Mouse (Mus musculus) MEL (cell line): ENCODE measurements around the gene Gpr146. TPM values are rescaled to one million over a fixed set of nuclear protein-coding genes. Genes with fewer than 3 reads are reported as not detected.

Source experiments
- DNase-seq: peaks from one replicate; pipeline ENCODE4 v3.0.0; 2011; ENCODE audit warnings: low read depth, low spot score
- H3K27ac ChIP-seq: 2 replicates; pipeline ENCODE4 v1.5.1; 2012; ENCODE audit warnings: low read depth, mild to moderate bottlenecking, control low read depth, low read length, moderate library complexity; ENCODE audit not compliant: control insufficient read depth
- H3K27me3 ChIP-seq, 2 experiments: fragments of 150-350 bp in 1 of 2; sonication (generic) in 1 of 2; 2 replicates each; pipeline ENCODE4 v1.6.1; 2012; ENCODE audit warnings: low read length in 2 of 2, mild to moderate bottlenecking in 2 of 2, improper control_type of control experiment in 1 of 2, moderate library complexity in 1 of 2; ENCODE audit not compliant: insufficient read depth in 2 of 2, control insufficient read depth in 1 of 2
- H3K36me3 ChIP-seq, 2 experiments: 2 replicates each; pipeline ENCODE4 v1.6.1; 2012 to 2014; ENCODE audit warnings: low read length in 2 of 2, improper control_type of control experiment in 1 of 2, inconsistent platforms in 1 of 2, mild to moderate bottlenecking in 1 of 2; ENCODE audit not compliant: insufficient read depth in 2 of 2, control insufficient read depth in 1 of 2
- H3K4me1 ChIP-seq, 2 experiments: fragments of 150-350 bp in 1 of 2; sonication (generic) in 1 of 2; 2 replicates each; pipeline ENCODE4 v1.6.1; 2012; ENCODE audit warnings: low read length in 2 of 2, improper control_type of control experiment in 1 of 2, mild to moderate bottlenecking in 1 of 2; ENCODE audit not compliant: insufficient read depth in 2 of 2, control insufficient read depth in 1 of 2
- H3K4me3 ChIP-seq, 2 experiments: fragments of 150-350 bp in 1 of 2; sonication (generic) in 1 of 2; 2 replicates each; pipeline ENCODE4 v1.5.1; 2012; ENCODE audit warnings: low read depth in 2 of 2, low read length in 2 of 2, mild to moderate bottlenecking in 2 of 2, moderate library complexity in 2 of 2, control low read depth in 1 of 2, improper control_type of control experiment in 1 of 2; ENCODE audit not compliant: control insufficient read depth in 1 of 2, insufficient read depth in 1 of 2
- H3K79me2 ChIP-seq: 2 replicates; pipeline ENCODE4 v1.6.1; 2012; ENCODE audit warnings: mild to moderate bottlenecking, low read length, moderate library complexity; ENCODE audit not compliant: control insufficient read depth, poor library complexity, insufficient read depth
- H3K9ac ChIP-seq: 2 replicates; pipeline ENCODE4 v1.6.1; 2012; ENCODE audit warnings: low read depth, mild to moderate bottlenecking, control low read depth, low read length, moderate library complexity; ENCODE audit not compliant: control insufficient read depth, poor library complexity, severe bottlenecking
- H3K9me3 ChIP-seq: fragments of 150-350 bp; sonication (generic); replicated peaks from 2 replicates; pipeline ENCODE4 v1.6.1; 2012; ENCODE audit warnings: mild to moderate bottlenecking, low read length, improper control_type of control experiment, moderate library complexity; ENCODE audit not compliant: insufficient read depth
- BHLHE40 ChIP-seq: IDR thresholded peaks from 2 replicates; pipeline ENCODE4 v1.6.1; 2012; ENCODE audit warnings: low read depth, mild to moderate bottlenecking, inconsistent platforms, low read length, improper control_type of control experiment, borderline replicate concordance
- CTCF ChIP-seq, 3 experiments: IDR thresholded peaks in 2 of 3; conservative IDR thresholded peaks in 1 of 3; 2 replicates each; pipeline ENCODE4 v1.5.1; 2011 to 2012; ENCODE audit warnings: low read length in 3 of 3, low read depth in 2 of 3, mild to moderate bottlenecking in 2 of 3, improper control_type of control experiment in 1 of 3, inconsistent platforms in 1 of 3, mixed read lengths in 1 of 3, moderate library complexity in 1 of 3; ENCODE audit not compliant: control insufficient read depth in 1 of 3, insufficient read depth in 1 of 3, poor library complexity in 1 of 3, severe bottlenecking in 1 of 3
- EP300 ChIP-seq, 2 experiments: IDR thresholded peaks; 2 replicates each; pipeline ENCODE4 v1.6.1; 2011; ENCODE audit warnings: improper control_type of control experiment in 2 of 2, low read length in 2 of 2, low read depth in 1 of 2, mild to moderate bottlenecking in 1 of 2
- ETS1 ChIP-seq: IDR thresholded peaks from 2 replicates; pipeline ENCODE4 v1.6.1; 2012; ENCODE audit warnings: low read depth, mild to moderate bottlenecking, inconsistent platforms, low read length, improper control_type of control experiment, moderate library complexity
- GABPA ChIP-seq: IDR thresholded peaks from 2 replicates; pipeline ENCODE4 v1.6.1; 2012; ENCODE audit warnings: low read depth, mild to moderate bottlenecking, inconsistent platforms, low read length, improper control_type of control experiment, moderate library complexity
- GATA1 ChIP-seq: IDR thresholded peaks from 2 replicates; pipeline ENCODE4 v1.6.1; 2011; ENCODE audit warnings: low read depth, low read length, improper control_type of control experiment
- HCFC1 ChIP-seq: IDR thresholded peaks from 2 replicates; pipeline ENCODE4 v1.6.1; 2012; ENCODE audit warnings: low read depth, mild to moderate bottlenecking, inconsistent platforms, low read length, improper control_type of control experiment, moderate library complexity
- JUND ChIP-seq: IDR thresholded peaks from 2 replicates; pipeline ENCODE4 v1.6.1; 2011; ENCODE audit warnings: low read depth, mild to moderate bottlenecking, improper control_type of control experiment, low read length
- KAT2A ChIP-seq: conservative IDR thresholded peaks from 2 replicates; pipeline ENCODE4 v1.6.1; 2012; ENCODE audit warnings: low read depth, low read length, improper control_type of control experiment, inconsistent platforms
- MAFK ChIP-seq: IDR thresholded peaks from 2 replicates; pipeline ENCODE4 v1.6.1; 2011; ENCODE audit warnings: low read depth, mild to moderate bottlenecking, low read length, improper control_type of control experiment, borderline replicate concordance
- MAX ChIP-seq: IDR thresholded peaks from 2 replicates; pipeline ENCODE4 v1.6.1; 2011; ENCODE audit warnings: low read length, improper control_type of control experiment
- MAZ ChIP-seq: IDR thresholded peaks from 2 replicates; pipeline ENCODE4 v1.6.1; 2012; ENCODE audit warnings: low read depth, mild to moderate bottlenecking, inconsistent platforms, low read length, improper control_type of control experiment
- MXI1 ChIP-seq: IDR thresholded peaks from 2 replicates; pipeline ENCODE4 v1.6.1; 2011; ENCODE audit warnings: mild to moderate bottlenecking, low read depth, low read length, improper control_type of control experiment
- MYB ChIP-seq: IDR thresholded peaks from 2 replicates; pipeline ENCODE4 v1.6.1; 2011; ENCODE audit warnings: mild to moderate bottlenecking, low read depth, low read length, improper control_type of control experiment
- MYC ChIP-seq: IDR thresholded peaks from 2 replicates; pipeline ENCODE4 v1.6.1; 2011; ENCODE audit warnings: low read depth, mild to moderate bottlenecking, low read length, improper control_type of control experiment, moderate library complexity
- POLR2A ChIP-seq, 2 experiments: IDR thresholded peaks; 2 replicates each; pipeline ENCODE4 v1.6.1; 2011 to 2012; ENCODE audit warnings: low read length in 2 of 2, mild to moderate bottlenecking in 2 of 2, control low read depth in 1 of 2, improper control_type of control experiment in 1 of 2, low read depth in 1 of 2, moderate library complexity in 1 of 2; ENCODE audit not compliant: control insufficient read depth in 1 of 2, insufficient read depth in 1 of 2, poor library complexity in 1 of 2
- POLR2AphosphoS2 ChIP-seq: IDR thresholded peaks from 2 replicates; pipeline ENCODE4 v1.6.1; 2011; ENCODE audit warnings: low read length, improper control_type of control experiment
- RAD21 ChIP-seq: IDR thresholded peaks from 2 replicates; pipeline ENCODE4 v1.6.1; 2011; ENCODE audit warnings: mild to moderate bottlenecking, low read depth, low read length, improper control_type of control experiment
- SIN3A ChIP-seq: IDR thresholded peaks from 2 replicates; pipeline ENCODE4 v1.6.1; 2012; ENCODE audit warnings: low read length, improper control_type of control experiment, inconsistent platforms
- TAL1 ChIP-seq: IDR thresholded peaks from 2 replicates; pipeline ENCODE4 v1.6.1; 2012; ENCODE audit warnings: mild to moderate bottlenecking, inconsistent platforms, low read length, moderate library complexity, mixed read lengths
- TBP ChIP-seq: IDR thresholded peaks from 2 replicates; pipeline ENCODE4 v1.8.0; 2011; ENCODE audit warnings: low read depth, low read length, improper control_type of control experiment
- TCF12 ChIP-seq: IDR thresholded peaks from 2 replicates; pipeline ENCODE4 v1.6.1; 2014; ENCODE audit warnings: low read depth, mild to moderate bottlenecking, inconsistent platforms, low read length, improper control_type of control experiment, moderate library complexity
- UBTF ChIP-seq: IDR thresholded peaks from 2 replicates; pipeline ENCODE4 v1.6.1; 2012; ENCODE audit warnings: low read depth, mild to moderate bottlenecking, inconsistent platforms, low read length, improper control_type of control experiment, moderate library complexity, borderline replicate concordance; ENCODE audit not compliant: insufficient read depth
- USF1 ChIP-seq: IDR thresholded peaks from 2 replicates; pipeline ENCODE4 v1.6.1; 2014; ENCODE audit warnings: low read depth, mild to moderate bottlenecking, inconsistent platforms, low read length, improper control_type of control experiment, moderate library complexity
- USF2 ChIP-seq, 2 experiments: IDR thresholded peaks; 2 replicates each; pipeline ENCODE4 v1.6.1; 2011 to 2012; ENCODE audit warnings: improper control_type of control experiment in 2 of 2, low read length in 2 of 2, borderline replicate concordance in 1 of 2, inconsistent platforms in 1 of 2, low read depth in 1 of 2, mild to moderate bottlenecking in 1 of 2; ENCODE audit not compliant: insufficient read depth in 1 of 2
- ZC3H11A ChIP-seq: IDR thresholded peaks from 2 replicates; pipeline ENCODE4 v1.6.1; 2012; ENCODE audit warnings: low read depth, mild to moderate bottlenecking, inconsistent platforms, low read length, improper control_type of control experiment
- ZKSCAN1 ChIP-seq: IDR thresholded peaks from 2 replicates; pipeline ENCODE4 v1.6.1; 2012; ENCODE audit warnings: low read depth, mild to moderate bottlenecking, inconsistent platforms, low read length, improper control_type of control experiment, moderate library complexity
- ZMIZ1 ChIP-seq: IDR thresholded peaks from 2 replicates; pipeline ENCODE4 v1.6.1; 2012; ENCODE audit warnings: low read depth, mild to moderate bottlenecking, inconsistent platforms, low read length, improper control_type of control experiment, moderate library complexity
- polyA plus RNA-seq, 2 experiments: library from polyadenylated mRNA; stranded (reverse) in 1 of 2; unstranded in 1 of 2; fragments of >175 nt in 1 of 2; fragments of >200 nt in 1 of 2; gene quantifications; 2 replicates each; pipeline versions ENCODE4 v1.2.1 to v1.2.4; 2012; ENCODE audit warnings: low replicate concordance in 2 of 2, low read depth in 1 of 2; ENCODE audit not compliant: insufficient read length in 2 of 2, insufficient read depth in 1 of 2, missing spikeins in 1 of 2
- total RNA-seq: library from RNA; depleted of rRNA; stranded (reverse); fragments of 300-350 nt; gene quantifications from 2 replicates; pipeline ENCODE4 v1.2.3, GENCODE M21; 2012

Gpr146 gene
- total and polyA plus RNA-seq, 3 experiments = 0.92 to 4.5 TPM; not detected in 1

DNA sequence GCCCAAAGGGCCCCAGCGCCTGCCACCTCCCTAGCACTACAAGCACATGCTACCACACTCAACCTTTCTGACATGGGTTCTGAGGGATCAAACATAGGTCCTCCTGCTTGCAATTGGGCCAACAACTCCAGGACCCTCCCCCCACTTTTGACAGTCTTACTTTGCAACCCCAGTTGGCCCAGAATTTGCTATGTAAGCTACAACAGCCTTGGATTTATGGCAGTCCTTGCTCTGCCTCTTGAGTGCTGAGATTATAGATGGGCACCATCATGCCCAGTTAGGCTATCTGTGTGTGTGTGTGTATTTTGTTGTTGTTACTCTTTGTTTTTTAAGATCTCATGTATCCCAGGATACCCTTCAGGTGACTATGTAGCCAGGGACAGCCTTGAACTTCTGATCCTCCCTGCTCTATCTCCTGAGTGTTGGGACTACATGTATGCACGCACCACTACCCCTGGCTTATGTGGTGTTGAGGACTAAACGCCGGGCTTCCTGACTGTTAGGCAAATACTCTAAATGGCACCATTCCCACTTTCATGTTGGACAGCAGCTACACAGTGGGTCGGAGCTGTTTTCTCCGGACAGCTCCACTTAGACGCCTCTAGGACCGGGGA lies 2.4 kb downstream of the Gpr146 start:
- H3K4me1 ChIP-seq = peaks cover 18 to 36% of the 10 kb centered on the region in 2 experiments
- H3K4me3 ChIP-seq = peak overlapping the region; percentile 66 to 83
- TF ChIP-seq JUND (no peak), MYB (no peak), GABPA (no peak), CTCF (IDR thresholded peaks at IDR 0.05 in 2 of 3, conservative IDR thresholded peaks at IDR 0.05 in 1 of 3; ENCODE audit: control insufficient read depth in 1 of 3, insufficient read depth in 1 of 3, low read depth in 2 of 3, low read length in 3 of 3, poor library complexity in 1 of 3, severe bottlenecking in 1 of 3) (no peak), MAFK (no peak), BHLHE40 (no peak), RAD21 (no peak), TCF12 (no peak), KAT2A (no peak), ZMIZ1 (no peak), TBP (no peak), GATA1 (no peak), ZC3H11A (no peak), MAZ (no peak), EP300 (IDR thresholded peaks at IDR 0.05; ENCODE audit: low read depth in 1 of 2, low read length in 2 of 2) (no peak), ZKSCAN1 (no peak), HCFC1 (no peak)
- no peaks in the 10 kb centered on the region for H3K27me3 ChIP-seq
- no peaks in the 10 kb centered on the region for H3K9me3 ChIP-seq
- no peak for DNase-seq
- peaks cover 0 to 30% of the 10 kb centered on the region in 2 experiments; a peak in 2 of 4 replicates for H3K36me3 ChIP-seq
- H3K79me2 ChIP-seq = peaks cover 14% of the 10 kb centered on the region
- H3K9ac ChIP-seq = peak overlapping the region; percentile 67
- peak overlapping the region; percentile 50 for H3K27ac ChIP-seq

DNA sequence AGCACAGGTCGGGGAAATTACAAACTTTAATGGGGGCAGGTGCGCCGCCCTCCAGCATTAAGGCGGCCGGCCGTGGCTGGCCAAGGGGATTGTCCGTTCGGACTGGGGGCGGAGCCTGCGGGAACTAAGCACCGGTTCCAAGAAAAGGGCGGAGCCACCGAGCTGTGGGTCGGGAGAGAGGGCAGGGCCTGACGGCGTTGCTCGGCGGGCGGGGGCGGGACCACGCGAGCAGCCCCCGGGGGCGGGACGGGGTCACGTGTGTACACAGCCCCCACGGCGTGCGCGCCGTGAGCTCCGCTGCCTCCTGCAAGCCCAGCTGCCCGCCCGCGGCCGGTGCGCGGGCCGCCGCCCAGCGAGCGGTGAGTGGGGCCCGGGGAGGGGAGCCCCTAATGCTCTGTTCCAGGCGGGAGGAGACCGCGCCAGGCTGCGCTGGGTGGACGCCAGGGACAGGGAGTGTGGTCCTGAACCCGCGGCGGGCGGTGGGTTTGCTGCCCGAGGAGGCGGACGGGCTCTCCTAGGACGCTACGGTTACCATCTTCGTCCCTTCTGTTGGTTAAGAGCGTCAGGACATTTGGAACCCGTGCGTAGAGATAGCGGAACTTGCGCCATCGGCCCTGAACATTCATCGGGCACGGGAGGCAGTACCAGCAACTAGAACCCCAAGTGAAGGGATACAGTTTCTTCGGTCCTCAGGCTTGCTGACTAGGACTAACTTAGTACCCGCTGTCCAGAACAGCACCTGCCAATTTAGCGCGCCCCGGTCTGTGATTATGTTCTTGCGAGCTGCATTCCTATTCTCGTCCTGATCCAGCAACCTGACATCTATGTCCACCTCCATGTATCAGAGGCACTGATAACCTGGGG lies 3.1 kb downstream of the Gpr146 start:
- Histone ChIP-seq H3K27me3 (no peaks in the 10 kb centered on the region), H3K4me3 (peak overlapping the region; percentile 66 to 83), H3K9ac (peak overlapping the region; percentile 81), H3K9me3 (no peaks in the 10 kb centered on the region), H3K4me1 (peaks cover 18 to 36% of the 10 kb centered on the region in 2 experiments), H3K79me2 (peaks cover 14% of the 10 kb centered on the region), H3K36me3 (peaks cover 0 to 30% of the 10 kb centered on the region in 2 experiments; a peak in 2 of 4 replicates), H3K27ac (peak overlapping the region; percentile 98)
- TF ChIP-seq USF2 (IDR thresholded peaks at IDR 0.05; ENCODE audit: borderline replicate concordance in 1 of 2, insufficient read depth in 1 of 2, low read depth in 1 of 2, low read length in 2 of 2) = peak in 1 of 2 experiments; percentile 56; a peak in 1 of 4 replicates
- TF ChIP-seq TAL1 = no peak
- TF ChIP-seq UBTF = no peak
- peak; percentile 4; the same call in 1 of the 2 replicates for TF ChIP-seq TCF12
- TF ChIP-seq TBP = no peak
- TF ChIP-seq POLR2A (IDR thresholded peaks at IDR 0.05; ENCODE audit: control insufficient read depth in 1 of 2, insufficient read depth in 1 of 2, low read depth in 1 of 2, low read length in 2 of 2, poor library complexity in 1 of 2) = no peak
- TF ChIP-seq ETS1 = peak; percentile 56; the same call in 1 of the 2 replicates
- TF ChIP-seq MAX = peak; percentile 81
- TF ChIP-seq SIN3A = 0 out of 2 replicates have a peak, but pooled peaks have one; percentile 52
- TF ChIP-seq BHLHE40 = peak; percentile 88
- TF ChIP-seq RAD21 = no peak
- TF ChIP-seq HCFC1 = 0 out of 2 replicates have a peak, but pooled peaks have one; percentile 23
- TF ChIP-seq EP300 (IDR thresholded peaks at IDR 0.05; ENCODE audit: low read depth in 1 of 2, low read length in 2 of 2) = peak in 1 of 2 experiments; percentile 34; a peak in 1 of 4 replicates
- TF ChIP-seq MXI1 = peak; percentile 93
- no peak for TF ChIP-seq MYC
- peak; percentile 93 for TF ChIP-seq USF1
- no peak for TF ChIP-seq POLR2AphosphoS2
- DNase-seq = peak; percentile 90
